Mouse (Mus musculus) ZHBTc4 (cell line): ENCODE measurements at regions not wholly inside any gene's neighbourhood (a gene's known extent, or its start where the extent isn't known, plus 50 kb on each side); places are given as distances from the start of the nearest gene placed in this dataset.

Experiments used
- DNase-seq: peaks from one replicate; pipeline ENCODE4 v3.0.0-alpha.2; 2011; ENCODE audit warnings: low read depth, low spot score

DNA sequence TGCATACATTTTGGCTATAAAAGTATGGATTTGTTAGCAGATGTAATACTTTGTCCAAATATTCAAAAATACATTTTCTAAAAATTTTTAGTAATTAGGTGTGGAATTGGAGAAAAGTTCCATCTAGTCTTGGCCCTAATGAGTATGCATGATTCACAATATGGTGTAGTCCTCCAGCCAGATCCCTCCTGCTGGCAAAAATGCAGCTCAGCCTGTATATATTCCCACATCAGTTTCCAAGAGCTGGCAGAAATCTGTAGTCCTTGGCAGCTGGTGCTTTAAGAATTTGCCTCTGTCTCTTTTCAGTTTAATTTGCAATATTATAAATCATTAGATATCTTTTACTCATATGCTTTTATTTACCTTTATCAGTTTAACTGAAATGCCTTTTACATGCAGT lies 1358.3 kb downstream of the Lrfn5 start:
- DNase-seq: no peak

- DNase-seq: peak; percentile 54
Measured at GRCm38 (mm10) chr12:62892851-62893632, 1370.1 kb downstream of the Lrfn5 start.
